Mouse (Mus musculus) hematopoietic stem cell, adult 5-6 weeks (primary cell): ENCODE measurements around the gene Ryr3. TPM values are rescaled to one million over a fixed set of nuclear protein-coding genes. Genes with fewer than 3 reads are reported as not detected.
"Not testable (repeated sequence)": the region's sequence is repeated elsewhere in the genome, so short reads cannot be mapped to it uniquely, and the experiment has no call there.

ENCODE experiments used
- ATAC-seq, 2 experiments: fragments of 125-278 bp in 1 of 2; replicated peaks in 1 of 2; 2 replicates each; pipeline ENCODE4 v1.8.0; 2016 to 2017; ENCODE audit warnings: inconsistent platforms in 2 of 2, mild to moderate bottlenecking in 2 of 2, moderate number of reproducible peaks in 2 of 2, low read depth in 1 of 2, moderate TSS enrichment in 1 of 2; ENCODE audit not compliant: low FRiP score in 2 of 2, poor library complexity in 2 of 2, severe bottlenecking in 2 of 2, insufficient read depth in 1 of 2, low TSS enrichment in 1 of 2
- total RNA-seq: library from RNA; stranded (forward); fragments of 172-1452, 232-1000 nt; gene quantifications from 2 replicates; pipeline ENCODE4 v1.2.3, GENCODE M21; 2017

The Ryr3 gene
- total RNA-seq, 1 experiment from 2014 or later, result not detected

DNA sequence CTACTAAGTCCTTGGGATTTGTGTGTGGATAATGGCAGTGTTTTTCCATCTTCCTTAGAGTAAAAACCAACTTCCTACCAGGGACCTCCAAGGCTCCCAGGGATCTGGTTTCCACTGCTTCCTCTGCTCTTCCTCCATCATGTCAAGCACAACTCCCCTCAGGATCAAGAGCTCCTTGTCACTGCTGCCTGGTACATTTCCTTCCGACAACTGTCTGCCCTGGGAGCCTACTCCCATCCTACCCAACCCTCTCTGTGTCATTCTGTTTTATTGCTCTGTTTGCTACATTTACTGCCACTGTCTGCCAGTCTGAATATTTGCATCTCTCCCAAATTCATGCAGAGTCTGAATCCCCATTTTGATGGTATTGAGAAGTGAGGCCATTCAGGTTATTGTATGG is 97.8 kb downstream of the Ryr3 start:
- ATAC-seq, result no peak

DNA sequence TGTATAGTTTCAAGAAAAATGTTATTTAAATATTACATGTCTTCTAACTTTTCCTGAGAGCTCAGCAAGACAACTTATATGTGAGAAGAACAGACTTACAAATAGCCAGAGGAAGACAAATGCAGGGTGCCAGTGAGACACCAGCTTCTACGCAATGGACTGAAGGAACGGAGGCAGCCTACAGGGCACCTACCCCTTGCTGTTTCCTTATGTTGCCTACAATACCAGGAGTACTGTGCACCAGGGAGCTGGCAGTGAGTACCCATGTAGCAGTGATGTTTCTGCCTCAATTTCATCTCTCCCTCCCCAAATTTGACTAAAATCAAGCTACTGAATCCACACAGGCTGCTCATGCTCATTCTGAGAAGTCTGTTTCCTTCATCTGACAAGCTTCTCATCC is 100.1 kb downstream of the Ryr3 start:
- ATAC-seq, result no peak

GRCm38 (mm10) chr2:113115897-113116283 is 101.0 kb downstream of the Ryr3 start:
- no peak for ATAC-seq

- ATAC-seq, result no peak
Observed at GRCm38 (mm10) chr2:113115248-113115896, 101.5 kb downstream of the Ryr3 start.

DNA sequence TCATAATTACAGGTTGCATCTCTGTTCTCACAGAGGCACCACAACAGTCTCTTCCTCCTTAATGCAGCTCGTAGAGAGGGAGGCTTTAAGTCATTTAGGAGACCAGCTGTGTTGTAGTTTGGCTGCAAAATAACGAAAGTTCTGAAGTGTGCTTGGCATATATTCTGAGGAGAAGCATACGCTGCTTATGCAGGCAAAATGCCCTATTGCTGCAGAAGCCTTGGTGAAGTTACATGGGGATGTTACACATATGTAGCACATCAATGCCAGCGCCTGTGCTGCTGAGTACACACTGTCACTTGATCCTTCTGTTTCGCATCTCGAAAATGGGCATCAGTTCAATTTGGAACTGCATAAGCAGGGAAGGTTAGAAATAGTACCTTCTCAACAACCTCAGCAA is 112.3 kb downstream of the Ryr3 start:
- ATAC-seq, result no peak

DNA sequence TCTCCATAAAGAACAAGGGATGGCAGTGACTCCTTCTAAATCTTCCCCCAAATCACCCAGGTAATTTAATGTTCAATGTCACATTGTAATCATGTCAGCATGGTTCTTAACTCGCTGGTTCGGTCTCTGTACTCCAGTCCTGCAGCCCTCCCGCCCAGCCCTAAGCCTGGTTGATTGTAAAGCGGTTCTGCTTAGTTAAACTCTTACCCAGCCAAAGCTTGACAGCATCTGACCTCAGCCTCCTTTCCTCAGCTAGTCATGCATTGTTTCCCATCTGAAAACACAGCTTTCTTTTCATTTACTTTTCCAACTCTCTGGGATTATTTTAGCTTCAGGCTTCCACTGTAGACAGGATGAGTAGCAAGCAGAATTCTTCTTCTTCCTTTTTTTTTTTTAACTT is 121.7 kb downstream of the Ryr3 start:
- ATAC-seq, result no peak

DNA sequence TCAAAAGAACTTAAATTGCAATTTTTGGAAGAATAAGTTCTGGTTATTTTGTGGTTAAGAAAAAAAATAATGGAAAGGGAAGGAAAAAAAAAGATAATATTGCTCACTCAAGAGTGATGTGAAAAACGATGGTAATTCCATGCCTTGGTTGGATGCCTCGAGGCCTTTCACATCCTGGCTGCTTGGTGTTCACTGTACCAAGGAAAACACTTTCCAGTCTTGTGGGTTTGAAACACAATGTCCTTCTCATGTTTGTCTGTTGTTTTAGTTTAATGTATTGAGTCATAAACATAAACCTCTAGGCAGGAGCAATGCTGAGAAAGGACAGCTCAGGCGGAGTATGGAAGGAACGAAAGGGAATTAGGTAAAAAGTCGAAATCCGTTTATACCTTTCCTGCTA is 122.8 kb downstream of the Ryr3 start:
- no peak for ATAC-seq

- no peak for ATAC-seq
Observed at GRCm38 (mm10) chr2:113092756-113093155, 124.1 kb downstream of the Ryr3 start.

DNA sequence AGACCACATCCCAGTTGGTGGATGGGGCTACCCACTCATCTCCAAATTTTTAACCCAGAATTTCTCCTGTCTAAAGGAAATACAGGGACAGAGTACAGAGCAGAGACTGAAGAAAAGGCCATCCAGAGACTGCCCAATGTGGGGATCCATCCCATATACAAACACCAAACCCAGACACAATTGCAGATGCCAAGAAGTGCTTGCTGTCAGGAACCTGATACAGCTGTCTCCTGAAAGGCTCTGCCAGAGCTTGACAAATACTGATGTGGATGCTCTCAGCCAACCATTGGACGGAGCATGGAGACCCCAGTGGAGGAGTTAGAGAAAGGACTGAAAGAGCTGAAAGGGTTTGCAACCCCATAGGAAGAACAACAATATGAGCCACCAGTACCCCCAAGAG is 125.6 kb downstream of the Ryr3 start:
- ATAC-seq, result not testable (repeated sequence)

DNA sequence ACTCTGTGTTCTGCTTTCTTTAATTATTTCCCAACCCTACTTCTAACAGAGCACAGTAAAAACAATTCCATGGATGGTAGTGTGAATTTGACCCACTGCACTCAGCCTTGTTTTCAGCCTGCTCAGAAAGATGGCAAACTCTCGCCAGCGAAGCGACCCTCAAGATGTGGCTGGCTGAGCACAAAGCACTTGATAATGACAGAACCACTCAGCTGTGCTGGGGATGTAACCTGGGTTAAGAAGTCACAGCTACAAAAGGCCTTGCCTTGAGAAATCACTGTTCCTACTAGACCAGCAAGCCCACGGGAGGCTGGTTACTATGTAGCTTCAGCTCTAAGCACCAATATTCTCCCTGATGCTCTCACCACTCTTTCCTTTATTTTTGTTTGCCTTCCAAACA is 140.5 kb downstream of the Ryr3 start:
- ATAC-seq, result no peak

DNA sequence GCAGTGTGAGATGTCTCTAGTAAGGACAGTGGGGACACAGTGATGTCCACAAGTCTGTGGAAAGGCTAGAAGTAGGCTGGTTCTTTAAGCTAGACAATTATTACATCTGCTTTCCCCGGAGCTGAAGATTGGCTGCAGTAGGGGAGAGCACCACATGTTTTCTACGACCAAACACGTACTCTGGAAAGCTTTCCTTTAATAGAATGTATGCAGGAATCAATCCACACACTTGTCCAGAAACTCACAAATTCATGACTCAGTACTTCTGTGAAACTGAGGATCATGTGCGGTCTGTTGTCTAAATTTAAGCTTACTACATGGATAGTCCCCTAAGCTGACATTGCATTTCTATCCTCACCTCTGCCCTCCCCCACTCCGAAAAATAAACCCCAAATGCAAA is 157.5 kb downstream of the Ryr3 start:
- no peak for ATAC-seq

DNA sequence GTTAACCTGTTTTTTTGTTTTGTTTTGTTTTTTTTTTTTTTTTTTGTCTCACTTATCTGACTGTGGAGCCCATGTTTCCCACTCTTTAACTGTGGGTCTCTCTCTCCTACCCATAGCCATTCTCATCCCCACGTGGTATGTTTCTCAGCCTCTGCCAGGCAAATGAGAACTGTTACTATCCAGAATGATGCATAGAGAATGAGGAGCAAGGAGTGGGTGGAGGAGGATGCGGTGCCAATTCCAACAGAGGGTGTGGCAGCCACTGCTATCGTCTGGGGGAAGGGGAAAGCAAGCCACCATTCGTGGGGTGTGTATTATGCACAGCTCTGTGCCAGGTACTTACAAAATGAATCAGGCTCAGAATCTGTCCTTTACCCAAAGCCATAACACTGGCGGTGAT is 158.0 kb downstream of the Ryr3 start:
- no peak for ATAC-seq

- ATAC-seq, result no peak
Observed at GRCm38 (mm10) chr2:113058116-113058515, 158.8 kb downstream of the Ryr3 start.

DNA sequence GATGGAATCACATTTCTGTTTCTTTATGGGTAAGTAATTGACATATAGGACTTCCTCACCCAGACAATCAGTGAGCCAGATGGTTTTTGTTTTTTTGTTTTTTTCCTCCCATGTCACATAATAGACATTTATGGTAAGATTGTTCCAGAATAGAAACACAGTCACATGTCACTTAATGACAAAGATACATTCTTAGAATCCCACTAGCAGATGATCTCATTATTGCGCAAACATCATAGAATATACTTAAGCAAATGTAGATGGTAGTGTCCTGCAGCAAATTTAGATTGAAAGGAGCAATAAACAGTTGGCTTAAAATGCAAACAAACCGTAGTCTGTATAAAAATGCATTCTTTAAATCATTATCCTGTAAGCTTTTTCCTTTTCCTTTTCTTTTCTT is 161.3 kb downstream of the Ryr3 start:
- ATAC-seq, result no peak

DNA sequence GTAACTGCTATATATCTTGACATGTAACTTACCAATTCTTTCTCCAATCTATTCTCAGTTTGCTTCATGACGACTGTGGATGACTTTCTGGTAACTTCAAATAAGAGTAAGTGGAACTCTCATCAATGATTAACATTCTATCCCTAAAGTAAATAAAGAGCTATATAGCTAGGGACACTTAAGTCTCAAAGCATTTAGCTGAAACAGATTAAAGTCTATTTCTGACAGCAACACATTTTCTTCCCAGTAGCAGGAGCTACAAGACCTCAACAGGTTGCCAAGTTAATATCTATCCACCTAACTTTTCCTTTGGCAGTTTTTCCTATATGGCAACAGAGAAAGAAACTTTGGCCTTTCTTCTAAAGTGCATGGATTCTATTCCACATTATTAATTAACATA is 167.1 kb downstream of the Ryr3 start:
- no peak for ATAC-seq

DNA sequence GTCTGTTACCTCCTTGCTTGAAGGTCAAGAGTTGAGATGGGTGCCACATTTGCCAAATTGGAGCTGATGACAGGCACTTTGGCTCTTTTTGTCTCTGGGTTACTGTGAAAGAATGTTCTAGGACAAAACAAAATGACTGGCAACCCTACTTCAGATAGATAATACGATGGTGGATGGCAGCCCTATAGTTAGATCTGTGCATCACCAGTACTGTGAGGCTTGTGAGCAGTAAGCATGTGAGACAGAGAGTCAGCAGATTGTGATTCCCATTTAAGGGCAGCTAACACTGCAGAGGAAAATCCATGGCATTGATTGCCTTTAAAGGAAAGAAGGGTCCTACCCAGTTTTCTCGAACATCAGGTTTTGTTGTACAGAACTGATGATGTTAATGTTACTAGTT is 180.3 kb downstream of the Ryr3 start:
- no peak for ATAC-seq

DNA sequence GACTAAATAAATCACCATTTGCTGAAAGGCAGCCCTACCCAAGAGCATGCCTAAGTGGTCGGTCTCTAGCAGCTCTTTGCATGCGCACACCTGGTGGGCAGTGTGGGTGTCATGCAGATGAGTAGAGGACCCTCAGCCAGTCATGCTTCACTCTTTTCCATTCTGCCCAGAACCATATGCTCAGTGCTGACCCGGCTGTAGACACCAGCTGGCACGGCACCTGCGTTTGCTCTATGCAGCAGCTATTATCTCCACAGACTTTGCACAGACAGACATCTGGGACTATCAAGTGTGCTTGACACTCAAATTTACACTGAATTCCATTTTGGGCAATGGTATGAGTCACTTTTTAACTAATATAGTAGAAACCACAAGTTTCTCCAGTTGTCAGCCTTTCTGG is 186.2 kb downstream of the Ryr3 start:
- no peak for ATAC-seq

- ATAC-seq, result no peak
Observed at GRCm38 (mm10) chr2:113019896-113020295, 197.0 kb downstream of the Ryr3 start.

- no peak for ATAC-seq
Observed at GRCm38 (mm10) chr2:113018278-113018677, 198.6 kb downstream of the Ryr3 start.

DNA sequence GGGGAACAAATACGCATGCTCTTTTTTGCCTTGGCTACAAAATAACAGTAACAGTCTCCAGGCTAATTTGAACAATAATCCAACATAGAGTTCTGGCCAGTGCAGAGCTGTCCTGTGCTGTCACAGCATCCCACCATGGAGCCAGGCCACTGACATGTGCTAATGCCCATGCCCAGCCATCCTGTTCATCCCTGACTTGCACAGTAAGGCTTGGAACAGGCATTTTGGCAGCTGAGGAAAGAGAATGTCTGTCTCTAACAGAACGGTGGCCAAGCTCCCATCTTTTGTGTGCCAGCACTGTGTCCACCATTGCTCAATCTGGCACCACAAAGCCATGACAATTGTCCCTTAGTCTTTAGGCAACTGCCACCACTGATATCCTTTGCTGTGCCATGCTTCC is 200.7 kb downstream of the Ryr3 start:
- ATAC-seq, result no peak
